Mouse (Mus musculus) thymus, adult 2 months (tissue): Measurements from ENCODE around the gene Gm42791. TPM values are rescaled to one million over a fixed set of nuclear protein-coding genes. Genes with fewer than 3 reads are reported as not detected.

Source experiments
- DNase-seq: peaks from one replicate; pipeline ENCODE4 v3.0.0; 2021
- H3K27ac ChIP-seq: fragments of 200-500 bp; 2 replicates; pipeline ENCODE4 v1.5.1; 2012; ENCODE audit warnings: low read length, control low read depth; ENCODE audit not compliant: control insufficient read depth, insufficient read depth
- H3K27me3 ChIP-seq: fragments of 200-500 bp; 2 replicates; pipeline ENCODE4 v1.6.1; 2012; ENCODE audit warnings: mild to moderate bottlenecking, low read length, moderate library complexity, mixed read lengths; ENCODE audit not compliant: control insufficient read depth, insufficient read depth
- H3K36me3 ChIP-seq: fragments of 200-500 bp; 2 replicates; pipeline ENCODE4 v1.6.1; 2012; ENCODE audit warnings: mild to moderate bottlenecking, low read length, moderate library complexity; ENCODE audit not compliant: control insufficient read depth, insufficient read depth
- H3K4me1 ChIP-seq: fragments of 200-500 bp; replicated peaks from 2 replicates; pipeline ENCODE4 v1.6.1; 2012; ENCODE audit warnings: low read length; ENCODE audit not compliant: control insufficient read depth, insufficient read depth
- H3K4me3 ChIP-seq: fragments of 200-500 bp; 2 replicates; pipeline ENCODE4 v1.5.1; 2012; ENCODE audit warnings: mild to moderate bottlenecking, low read length, control low read depth, moderate library complexity; ENCODE audit not compliant: control insufficient read depth, insufficient read depth
- CTCF ChIP-seq: fragments of 200-500 bp; IDR thresholded peaks from 2 replicates; pipeline ENCODE4 v1.5.1; 2012; ENCODE audit warnings: mild to moderate bottlenecking, control low read depth, low read length, moderate library complexity, borderline replicate concordance; ENCODE audit not compliant: control insufficient read depth, poor library complexity, insufficient read depth; ENCODE audit errors: extremely low read depth
- POLR2A ChIP-seq: fragments of 200-500 bp; IDR thresholded peaks from 2 replicates; pipeline ENCODE4 v1.6.1; 2012; ENCODE audit warnings: mild to moderate bottlenecking, low read length, control low read depth, moderate library complexity; ENCODE audit not compliant: control insufficient read depth, poor library complexity, insufficient read depth; ENCODE audit errors: extremely low read depth
- whole genome bisulfite sequencing: fragments of 180-500 bp; shearing (Covaris S2); methylation state at CpG from one replicate; pipeline ENCODE4 v1.1.7; 2018; 5-methylcytosine and 5-hydroxymethylcytosine counted together
- polyA plus RNA-seq: library from polyadenylated mRNA; depleted of rRNA; stranded (reverse); fragments of >200 nt; gene quantifications from 2 replicates; pipeline ENCODE4 v1.2.3, GENCODE M21; 2012

Gm42791 gene
- polyA plus RNA-seq, 1 experiment = not detected

DNA sequence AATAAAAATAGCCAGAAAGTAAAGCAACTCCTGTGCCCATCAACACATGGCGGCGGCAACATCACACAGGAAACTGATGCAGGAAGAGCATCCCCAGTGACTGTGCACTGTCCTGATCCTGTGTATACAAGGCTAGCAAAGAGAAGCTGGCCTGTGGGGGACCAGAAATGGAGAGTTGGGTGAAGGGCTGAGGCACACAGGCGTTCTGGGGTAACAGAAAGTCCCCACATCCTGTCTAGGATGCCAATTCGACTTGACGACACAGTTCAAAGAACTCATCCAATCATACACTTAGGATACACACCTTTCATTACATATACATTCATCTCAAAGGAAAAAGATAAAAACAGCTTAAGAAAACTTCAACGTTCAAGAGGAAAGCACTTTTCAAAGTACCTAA is 106.9 kb downstream of the Gm42791 start:
- Histone ChIP-seq H3K4me3 (no peak overlapping the region), H3K4me1 (peaks cover 9% of the 10 kb centered on the region), H3K36me3 (no peaks in the 10 kb centered on the region; the same call in 1 of the 2 replicates), H3K27ac (no peak overlapping the region), H3K27me3 (no peaks in the 10 kb centered on the region)
- TF ChIP-seq POLR2A (no peak), CTCF (no peak)
- no peak for DNase-seq
- 30% methylated on average over 6 of the region's 6 CpGs for whole genome bisulfite sequencing

DNA sequence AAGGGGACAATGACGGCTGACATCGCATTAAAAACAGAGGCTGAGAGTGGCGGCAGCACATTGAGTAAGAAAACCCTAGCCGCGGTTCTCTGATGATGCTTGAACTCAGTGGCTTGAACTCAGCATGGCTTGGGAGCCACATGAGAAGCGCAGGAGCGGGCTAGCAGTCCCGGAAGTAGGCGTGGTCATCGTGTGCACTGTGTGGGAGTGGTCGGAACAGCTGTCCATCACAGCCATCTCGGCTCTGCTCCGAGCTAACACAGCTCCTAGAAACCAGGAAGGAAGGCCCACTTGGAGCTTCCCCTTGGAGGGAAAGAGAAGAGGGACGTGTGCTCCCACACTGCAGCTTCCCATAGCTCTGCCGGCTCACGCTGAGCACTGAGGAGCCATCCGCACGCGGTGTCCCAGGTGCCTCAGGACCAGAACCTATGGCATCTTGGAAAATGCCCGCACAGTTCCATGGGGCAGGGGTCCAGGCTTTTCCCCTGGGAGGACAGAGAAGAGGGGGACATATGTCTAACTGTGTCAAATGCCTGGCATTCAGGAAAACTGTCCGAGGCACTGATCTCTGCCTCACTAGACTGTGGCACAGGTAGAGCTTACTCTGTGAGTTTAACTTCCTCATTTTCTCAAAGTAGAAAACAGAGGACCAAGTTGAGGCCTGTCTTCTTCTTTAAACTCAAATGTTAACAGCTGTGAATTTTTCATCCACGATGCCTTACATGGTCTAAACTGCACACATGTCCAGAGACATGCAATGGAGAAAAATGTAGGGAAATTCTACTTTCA is 108.9 kb downstream of the Gm42791 start:
- 93% methylated on average over 22 of the region's 22 CpGs for WGBS
- H3K36me3 ChIP-seq = no peaks in the 10 kb centered on the region; the same call in 1 of the 2 replicates
- H3K4me1 ChIP-seq = peaks cover 9% of the 10 kb centered on the region
- TF ChIP-seq POLR2A (no peak), CTCF (no peak)
- DNase-seq = no peak
- no peak overlapping the region for H3K4me3 ChIP-seq
- H3K27me3 ChIP-seq = no peaks in the 10 kb centered on the region
- H3K27ac ChIP-seq = no peak overlapping the region

DNA sequence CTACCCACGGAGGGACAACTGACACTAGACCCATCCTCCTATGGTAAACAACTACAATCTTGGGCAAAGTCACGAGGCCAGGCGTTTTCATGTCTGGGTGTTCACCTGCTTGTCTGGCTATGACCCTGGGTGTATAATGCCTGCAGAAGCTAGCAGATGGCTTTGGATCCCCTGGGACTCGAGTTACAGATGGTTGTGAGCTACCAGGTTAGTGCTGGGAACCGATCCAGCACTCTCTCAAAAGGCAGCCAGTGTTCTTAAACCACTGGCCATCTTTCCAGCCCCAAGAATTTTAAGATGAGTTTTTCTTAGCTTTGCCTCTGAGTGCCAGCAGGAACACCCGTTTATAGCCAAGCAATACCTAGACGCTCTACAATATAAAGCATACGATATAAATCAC is 111.3 kb downstream of the Gm42791 start:
- H3K4me1 ChIP-seq = peaks cover 6% of the 10 kb centered on the region
- no peaks in the 10 kb centered on the region for H3K27me3 ChIP-seq
- WGBS = 95% methylated on average over 8 of the region's 8 CpGs
- no peak overlapping the region for H3K4me3 ChIP-seq
- no peak overlapping the region for H3K27ac ChIP-seq
- TF ChIP-seq POLR2A (no peak), CTCF (no peak)
- no peaks in the 10 kb centered on the region for H3K36me3 ChIP-seq
- DNase-seq = no peak

DNA sequence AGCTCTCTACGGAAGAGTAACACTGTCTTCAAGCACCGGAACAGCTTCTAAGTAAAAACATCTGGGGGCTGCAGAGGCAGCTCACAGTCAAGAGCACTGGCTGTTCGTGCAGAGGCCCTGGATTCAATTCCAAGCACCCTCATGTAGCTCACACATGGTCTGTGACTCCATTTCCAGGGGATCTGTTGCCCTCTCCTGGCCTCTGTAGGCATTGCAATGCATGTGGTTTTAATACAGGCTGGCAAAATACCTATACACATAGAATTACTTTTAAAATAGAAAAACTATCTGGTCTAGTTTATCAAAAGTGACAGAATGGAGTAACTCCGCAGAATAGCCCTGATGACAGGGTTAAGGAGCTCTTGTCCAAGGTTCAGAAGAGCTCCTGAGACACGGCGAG is 115.7 kb downstream of the Gm42791 start:
- Histone ChIP-seq H3K4me3 (no peak overlapping the region), H3K4me1 (no peaks in the 10 kb centered on the region), H3K27me3 (no peaks in the 10 kb centered on the region), H3K36me3 (no peaks in the 10 kb centered on the region), H3K27ac (no peak overlapping the region)
- TF ChIP-seq CTCF (no peak), POLR2A (no peak)
- WGBS = 96% methylated on average over 6 of the region's 6 CpGs
- peak; percentile 44 for DNase-seq

DNA sequence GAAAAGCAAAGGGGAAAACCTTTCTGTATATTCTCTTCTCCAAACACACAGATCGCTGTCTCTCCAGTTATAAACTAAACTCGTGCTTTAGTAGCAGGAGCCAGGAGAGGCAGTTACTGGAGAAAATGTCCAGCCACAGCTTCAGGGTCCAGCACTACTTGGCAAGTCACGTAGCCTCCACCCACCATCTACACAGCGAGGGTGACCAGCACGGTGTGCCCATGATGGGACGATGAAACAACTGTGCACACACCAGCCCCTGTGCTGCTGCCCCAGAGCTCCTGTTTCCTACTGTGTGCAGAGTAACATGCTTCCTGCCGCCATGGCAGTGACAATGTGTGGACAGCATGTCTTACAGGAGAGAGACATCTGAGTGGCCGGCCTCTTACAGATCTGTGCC is 121.8 kb downstream of the Gm42791 start:
- H3K27me3 ChIP-seq = no peaks in the 10 kb centered on the region
- TF ChIP-seq CTCF (no peak), POLR2A (no peak)
- no peaks in the 10 kb centered on the region for H3K36me3 ChIP-seq
- WGBS = 98% methylated on average over 8 of the region's 8 CpGs
- DNase-seq = no peak
- peaks cover 3% of the 10 kb centered on the region for H3K4me1 ChIP-seq
- no peak overlapping the region for H3K27ac ChIP-seq
- H3K4me3 ChIP-seq = no peak overlapping the region

DNA sequence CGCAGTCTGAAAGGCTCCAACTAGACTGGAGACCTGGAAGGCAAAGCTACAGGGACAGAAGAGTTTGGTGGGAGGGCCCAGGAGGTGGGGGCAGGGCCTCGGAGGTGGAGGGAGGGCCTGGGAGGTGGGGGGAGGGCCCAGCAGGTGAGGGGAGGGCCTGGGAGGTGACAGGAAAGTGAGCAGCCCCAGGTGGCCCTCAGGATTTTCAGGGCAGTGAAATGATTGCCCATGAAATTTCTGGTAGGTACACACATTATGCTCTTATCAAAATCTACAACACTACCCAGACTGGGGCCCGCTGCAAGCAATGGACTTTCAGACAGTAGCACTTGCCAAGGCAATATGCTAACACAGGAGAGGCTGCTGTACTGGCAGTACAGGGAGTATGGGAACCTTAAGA is 125.4 kb downstream of the Gm42791 start:
- H3K36me3 ChIP-seq = no peaks in the 10 kb centered on the region
- TF ChIP-seq POLR2A (no peak), CTCF (no peak)
- peaks cover 20% of the 10 kb centered on the region for H3K4me1 ChIP-seq
- DNase-seq = no peak
- no peaks in the 10 kb centered on the region for H3K27me3 ChIP-seq
- 91% methylated on average over 3 of the region's 3 CpGs for WGBS
- H3K27ac ChIP-seq = no peak overlapping the region
- H3K4me3 ChIP-seq = no peak overlapping the region

DNA sequence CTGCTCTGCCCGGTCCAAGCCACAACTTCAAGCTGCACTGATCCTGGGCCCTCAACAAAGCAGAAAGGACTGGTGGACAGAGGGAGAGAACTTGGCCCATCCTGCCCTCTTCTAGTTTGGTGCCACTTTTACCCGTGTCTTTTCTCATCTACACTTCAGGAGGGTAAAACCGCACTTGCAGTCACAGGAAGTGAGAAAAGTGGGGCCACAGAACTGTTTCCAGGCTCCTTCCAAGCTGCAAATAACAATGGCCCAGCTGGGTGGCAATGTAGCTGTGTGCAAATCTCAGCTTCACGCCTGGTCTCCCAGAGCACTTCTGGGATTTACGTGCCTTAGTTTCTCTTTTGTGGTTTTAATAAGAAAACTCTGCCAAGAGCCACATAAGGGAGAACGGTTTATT is 127.2 kb downstream of the Gm42791 start:
- peak overlapping the region; percentile 7 for H3K27ac ChIP-seq
- H3K27me3 ChIP-seq = no peaks in the 10 kb centered on the region
- H3K36me3 ChIP-seq = no peaks in the 10 kb centered on the region
- DNase-seq = peak; percentile 52
- WGBS = 16% methylated on average over 6 of the region's 6 CpGs
- peaks cover 20% of the 10 kb centered on the region for H3K4me1 ChIP-seq
- TF ChIP-seq POLR2A = no peak
- TF ChIP-seq CTCF = no peak
- H3K4me3 ChIP-seq = no peak overlapping the region
